In genomic region chr9:92930231-92930966, GRCm38 (mm10) we compare ENCODE assay signal across 9 mouse cellular contexts.
DNase-seq lines count a peak whose midpoint lies in the region; ATAC-seq lines count a peak whose summit lies in the region.
"Had no signal": no experiment of that assay in that cellular context is flagged by ENCODE, and none has a peak within 500 bp of the region (broad histone marks: within the 10 kb centered on the region; RNA-seq: fewer than 3 reads in every experiment).

No protein-coding gene starts in this region.

- peak overlapping the region; percentile 46 for H3K9ac ChIP-seq in forebrain, embryonic 16.5 days (replicated peaks; ENCODE audit: low read depth, low read length)
- H3K9ac ChIP-seq in midbrain, embryonic 13.5 days (replicated peaks), result peak overlapping the region; percentile 15; the same call in 1 of the 2 replicates
- H3K9ac ChIP-seq in liver, embryonic 11.5 days (ENCODE audit: low read depth, low read length), result no peak overlapping the region
- H3K9ac ChIP-seq: limb, embryonic 13.5 days had no signal

- H3K27ac ChIP-seq in forebrain, embryonic 16.5 days (ENCODE audit: low read length), result peak overlapping the region; percentile 45
- H3K27ac ChIP-seq in midbrain, embryonic 13.5 days, result peak overlapping the region; percentile 84
- no peak overlapping the region for H3K27ac ChIP-seq in liver, embryonic 11.5 days (ENCODE audit: low read depth, low read length)
- H3K27ac ChIP-seq: limb, embryonic 13.5 days had no signal

- peaks cover 3% of the 10 kb centered on the region for H3K9me3 ChIP-seq in forebrain, embryonic 16.5 days (ENCODE audit: control insufficient read depth, low read length)
- H3K9me3 ChIP-seq in midbrain, embryonic 13.5 days, result peaks cover 14% of the 10 kb centered on the region
- H3K9me3 ChIP-seq in liver, embryonic 11.5 days (ENCODE audit: control insufficient read depth, low read length), result no peaks in the 10 kb centered on the region

- 3% methylated on average over 6 of the region's 6 CpGs for WGBS in forebrain, embryonic 16.5 days
- 1% methylated on average over 6 of the region's 6 CpGs for WGBS in midbrain, embryonic 13.5 days
- 66% methylated on average over 6 of the region's 6 CpGs for WGBS in liver, embryonic 11.5 days

- peak; percentile 3 to 30 for DNase-seq in frontal cortex, adult 2 months (ENCODE audit: extremely low spot score in 1 of 2, low spot score in 1 of 2)
- no peak for DNase-seq in frontal cortex, postnatal 25 days (ENCODE audit: low spot score in 2 of 2)
- peak; percentile 50 to 73 for DNase-seq in cerebellum, postnatal 10 days
- no peak for DNase-seq in adrenal gland, postnatal 36 days
- no peak for DNase-seq in liver, embryonic 11.5 days (ENCODE audit: low spot score)
- DNase-seq in adipocyte (ENCODE audit: low spot score), result no peak

- peak overlapping the region; percentile 49 for H3K4me2 ChIP-seq in forebrain, embryonic 16.5 days (ENCODE audit: low read length)
- peak overlapping the region; percentile 40 for H3K4me2 ChIP-seq in midbrain, embryonic 13.5 days (replicated peaks)
- H3K4me2 ChIP-seq in liver, embryonic 11.5 days, result no peak overlapping the region
- H3K4me2 ChIP-seq: limb, embryonic 13.5 days had no signal

- H3K4me1 ChIP-seq in forebrain, embryonic 16.5 days (replicated peaks; ENCODE audit: control insufficient read depth, insufficient read depth, low read length), result peaks cover 12% of the 10 kb centered on the region
- peaks cover 15% of the 10 kb centered on the region for H3K4me1 ChIP-seq in midbrain, embryonic 13.5 days (replicated peaks)
- no peaks in the 10 kb centered on the region for H3K4me1 ChIP-seq in liver, embryonic 11.5 days (replicated peaks; ENCODE audit: control insufficient read depth, insufficient read depth, low read length)
- H3K4me1 ChIP-seq: limb, embryonic 13.5 days had no signal

- no peaks in the 10 kb centered on the region for H3K36me3 ChIP-seq in forebrain, embryonic 16.5 days (ENCODE audit: control insufficient read depth, insufficient read depth)
- H3K36me3 ChIP-seq in midbrain, embryonic 13.5 days, result peaks cover 6% of the 10 kb centered on the region; the same call in 1 of the 2 replicates
- no peaks in the 10 kb centered on the region for H3K36me3 ChIP-seq in liver, embryonic 11.5 days (ENCODE audit: control insufficient read depth, insufficient read depth, low read length)
- H3K36me3 ChIP-seq: limb, embryonic 13.5 days had no signal

- peak overlapping the region; percentile 21 for H3K4me3 ChIP-seq in forebrain, embryonic 16.5 days (replicated peaks; ENCODE audit: low read length)
- H3K4me3 ChIP-seq in midbrain, embryonic 13.5 days (replicated peaks), result peak overlapping the region; percentile 11
- no peak overlapping the region for H3K4me3 ChIP-seq in liver, embryonic 11.5 days (ENCODE audit: low read depth, low read length)
- H3K4me3 ChIP-seq: limb, embryonic 13.5 days had no signal

- peak; percentile 98 for ATAC-seq in forebrain, embryonic 16.5 days
- ATAC-seq in midbrain, embryonic 13.5 days, result peak; percentile 98
- ATAC-seq in liver, embryonic 11.5 days (replicated peaks; ENCODE audit: low FRiP score), result no peak

- no peaks in the 10 kb centered on the region for H3K27me3 ChIP-seq in forebrain, embryonic 16.5 days (replicated peaks; ENCODE audit: control insufficient read depth, insufficient read depth, low read length)
- H3K27me3 ChIP-seq in midbrain, embryonic 13.5 days, result 0 out of 2 replicates have a peak, but pooled peaks cover 3% of the 10 kb centered on the region
- no peaks in the 10 kb centered on the region for H3K27me3 ChIP-seq in liver, embryonic 11.5 days (replicated peaks; ENCODE audit: control insufficient read depth, insufficient read depth, low read length)
- H3K27me3 ChIP-seq: limb, embryonic 13.5 days had no signal

Comparison
In these comparisons a context has a peak if more than half of its experiments do, and no peak if none do; other contexts are left out.
1. DNase-seq: peak in frontal cortex, adult 2 months (2 of 2) and cerebellum, postnatal 10 days (2 of 2); none in frontal cortex, postnatal 25 days (0 of 2), adrenal gland, postnatal 36 days (0 of 2), liver, embryonic 11.5 days (single experiment) and adipocyte (single experiment).